8 mouse cellular contexts compared by ENCODE assay signal in the genomic region with DNA sequence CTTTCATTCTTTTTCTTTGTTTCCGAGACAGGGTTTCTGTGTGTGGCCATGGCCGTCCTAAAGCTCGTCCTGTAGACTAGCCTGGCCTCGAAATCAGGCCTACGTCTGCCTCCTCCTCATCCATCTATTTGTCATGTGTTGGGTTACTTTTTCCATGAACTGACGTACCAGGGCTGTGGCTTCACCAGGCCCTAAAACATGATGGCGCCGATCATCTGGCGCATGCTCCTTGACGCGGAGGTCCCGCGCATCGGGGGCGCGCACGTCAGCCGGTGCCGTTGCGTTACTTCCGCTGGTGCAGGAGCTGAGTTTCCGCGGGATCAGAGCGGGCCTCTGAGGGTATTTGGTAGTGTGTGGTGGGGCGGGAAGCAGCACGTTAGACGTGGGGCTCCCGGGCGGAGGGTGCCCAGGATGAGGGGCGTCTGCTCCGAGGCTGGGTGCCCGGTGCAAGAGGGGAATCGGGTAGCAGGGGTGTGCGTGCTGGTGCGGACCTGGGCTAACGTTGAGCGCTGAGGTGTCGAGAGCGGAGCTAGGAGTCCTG. TPM values are rescaled to one million over a fixed set of nuclear protein-coding genes. Genes with fewer than 3 reads are reported as not detected.
DNase-seq lines count a peak whose midpoint lies in the region; ATAC-seq and TF ChIP-seq lines count a peak whose summit lies in the region.
"Not testable (repeated sequence)": the region's sequence is repeated elsewhere in the genome, so short reads cannot be mapped to it uniquely, and the experiment has no call there.

Gon4l (plus strand) TSS at position 281 of the 541 bp plus-strand sequence.

- H3K4me3 ChIP-seq in E14TG2a.4 (replicated peaks; ENCODE audit: low read length) = peak within 1 kb of the TSS; percentile 76
- H3K4me3 ChIP-seq in forebrain, embryonic 11.5 days (ENCODE audit: low read depth, low read length) = peak within 1 kb of the TSS; percentile 30
- peak within 1 kb of the TSS; percentile 49 for H3K4me3 ChIP-seq in heart, embryonic 15.5 days
- peak within 1 kb of the TSS; percentile 24 for H3K4me3 ChIP-seq in kidney, postnatal 0 days (replicated peaks; ENCODE audit: low read depth, low read length)
- peak within 1 kb of the TSS; percentile 34 for H3K4me3 ChIP-seq in midbrain, embryonic 16.5 days (ENCODE audit: low read depth, low read length)
- H3K4me3 ChIP-seq in stomach, embryonic 15.5 days (replicated peaks) = peak within 1 kb of the TSS; percentile 42

- 0 out of 2 replicates have a peak within 1 kb of the TSS, but pooled peaks have one; percentile 50 for H3K27ac ChIP-seq in forebrain, embryonic 11.5 days (ENCODE audit: low read depth, low read length)
- H3K27ac ChIP-seq in heart, embryonic 15.5 days = peak within 1 kb of the TSS; percentile 69
- H3K27ac ChIP-seq in kidney, postnatal 0 days = peak within 1 kb of the TSS; percentile 57; the same call in 1 of the 2 replicates
- H3K27ac ChIP-seq in midbrain, embryonic 16.5 days (ENCODE audit: low read length) = peak within 1 kb of the TSS; percentile 85
- not testable (repeated sequence) for H3K27ac ChIP-seq in stomach, embryonic 15.5 days

- peaks cover 18% of the 10 kb centered on the region for H3K36me3 ChIP-seq in E14TG2a.4 (ENCODE audit: insufficient read depth, low read length)
- H3K36me3 ChIP-seq in forebrain, embryonic 11.5 days (ENCODE audit: control insufficient read depth, insufficient read depth, low read length); heart, embryonic 15.5 days; kidney, postnatal 0 days (ENCODE audit: insufficient read depth, low read length); midbrain, embryonic 16.5 days (ENCODE audit: control insufficient read depth, insufficient read depth, low read length); stomach, embryonic 15.5 days: not testable (repeated sequence)

- H3K4me2 ChIP-seq in forebrain, embryonic 11.5 days (ENCODE audit: low read depth, low read length, severe bottlenecking) = peak within 1 kb of the TSS; percentile 38; the same call in 1 of the 2 replicates
- H3K4me2 ChIP-seq in heart, embryonic 15.5 days = peak within 1 kb of the TSS; percentile 57
- H3K4me2 ChIP-seq in kidney, postnatal 0 days (ENCODE audit: low read length) = peak within 1 kb of the TSS; percentile 16; the same call in 1 of the 2 replicates
- H3K4me2 ChIP-seq in midbrain, embryonic 16.5 days (ENCODE audit: low read length) = peak within 1 kb of the TSS; percentile 47
- H3K4me2 ChIP-seq in stomach, embryonic 15.5 days = peak within 1 kb of the TSS; percentile 49

- H3K9me3 ChIP-seq in E14TG2a.4 (ENCODE audit: low read length); forebrain, embryonic 11.5 days (ENCODE audit: control insufficient read depth, low read length); heart, embryonic 15.5 days (replicated peaks); kidney, postnatal 0 days (replicated peaks; ENCODE audit: low read length); midbrain, embryonic 16.5 days (replicated peaks; ENCODE audit: control insufficient read depth, low read length, poor library complexity, severe bottlenecking); stomach, embryonic 15.5 days: not testable (repeated sequence)

- not testable (repeated sequence) for TF ChIP-seq CTCF in E14TG2a.4 (conservative IDR thresholded peaks at IDR 0.05; ENCODE audit: low read length); kidney, postnatal 0 days (IDR thresholded peaks at IDR 0.05; ENCODE audit: low read depth)

- DNase-seq in c-Kit-positive CD71-positive TER-119-positive erythroid progenitor cells, embryonic 14.5 days (ENCODE audit: low spot score) = peak; percentile 16
- peak; percentile 65 for DNase-seq in forebrain, embryonic 11.5 days (ENCODE audit: low spot score)
- peak; percentile 49 for DNase-seq in kidney, postnatal 0 days (ENCODE audit: low spot score)
- DNase-seq in liver = peak; percentile 13

- WGBS in forebrain, embryonic 11.5 days = 2% methylated on average over 22 of the region's 39 CpGs
- 3% methylated on average over 34 of the region's 39 CpGs for WGBS in heart, embryonic 15.5 days
- WGBS in kidney, postnatal 0 days = 3% methylated on average over 20 of the region's 39 CpGs
- 2% methylated on average over 24 of the region's 39 CpGs for WGBS in midbrain, embryonic 16.5 days
- 3% methylated on average over 30 of the region's 39 CpGs for WGBS in stomach, embryonic 15.5 days

- ATAC-seq in forebrain, embryonic 11.5 days (replicated peaks; ENCODE audit: low FRiP score) = peak; percentile 40
- ATAC-seq in heart, embryonic 15.5 days (replicated peaks; ENCODE audit: insufficient number of reproducible peaks, insufficient read depth, low FRiP score, low read depth) = peak; percentile 56; the same call in 1 of the 2 replicates
- peak; percentile 77 for ATAC-seq in kidney, postnatal 0 days (replicated peaks; ENCODE audit: low FRiP score, low read depth)
- peak; percentile 46 for ATAC-seq in midbrain, embryonic 16.5 days
- peak; percentile 72 for ATAC-seq in stomach, embryonic 15.5 days (ENCODE audit: insufficient read depth, low FRiP score, low read depth)

- not testable (repeated sequence) for H3K27me3 ChIP-seq in E14TG2a.4 (ENCODE audit: insufficient read depth, low read length); forebrain, embryonic 11.5 days (ENCODE audit: control insufficient read depth, insufficient read depth, low read length); heart, embryonic 15.5 days; kidney, postnatal 0 days (ENCODE audit: insufficient read depth, low read length); midbrain, embryonic 16.5 days (ENCODE audit: control insufficient read depth, insufficient read depth, low read depth, low read length); stomach, embryonic 15.5 days (replicated peaks)

- H3K4me1 ChIP-seq in E14TG2a.4 (replicated peaks; ENCODE audit: low read depth, low read length); forebrain, embryonic 11.5 days (replicated peaks; ENCODE audit: control insufficient read depth, insufficient read depth, low read length); heart, embryonic 15.5 days (replicated peaks); kidney, postnatal 0 days (replicated peaks; ENCODE audit: insufficient read depth, low read length); midbrain, embryonic 16.5 days (ENCODE audit: control insufficient read depth, insufficient read depth, low read length); stomach, embryonic 15.5 days: not testable (repeated sequence)

- peak within 1 kb of the TSS; percentile 35; the same call in 1 of the 2 replicates for H3K9ac ChIP-seq in forebrain, embryonic 11.5 days (ENCODE audit: low read length)
- H3K9ac ChIP-seq in heart, embryonic 15.5 days; kidney, postnatal 0 days (ENCODE audit: low read depth, low read length); stomach, embryonic 15.5 days: not testable (repeated sequence)
- H3K9ac ChIP-seq in midbrain, embryonic 16.5 days (ENCODE audit: low read depth, low read length) = peak within 1 kb of the TSS; percentile 50; the same call in 1 of the 2 replicates

RNA-seq across cellular contexts. Expression of gene Gon4l, which starts in this region (rescaled TPM):
- 22.0 and 24.1 TPM in 2 replicates for polyA plus RNA-seq in forebrain, embryonic 11.5 days (2014; fragmentation: Nextera tagmentation; extraction: Ambion mirVana)
- polyA plus RNA-seq in heart, embryonic 15.5 days (2015; fragmentation: Nextera tagmentation; extraction: Ambion mirVana) = 6.0 and 7.4 TPM in 2 replicates
- 5.9 and 6.0 TPM in 2 replicates for polyA plus RNA-seq in kidney, postnatal 0 days (2015; fragmentation: Nextera tagmentation; extraction: Ambion mirVana)
- polyA plus RNA-seq in midbrain, embryonic 16.5 days (2015; fragmentation: Nextera tagmentation; extraction: Ambion mirVana) = 13.7 and 14.2 TPM in 2 replicates
- polyA plus RNA-seq in stomach, embryonic 15.5 days (2015; fragmentation: Nextera tagmentation; extraction: Ambion mirVana) = 8.6 and 9.3 TPM in 2 replicates

Comparison
In these comparisons a context has a peak if more than half of its experiments do, and no peak if none do; other contexts are left out.
1. H3K4me3 ChIP-seq: peak in every context shown above with its lines; median percentile 76 in E14TG2a.4; 49 in heart, embryonic 15.5 days; 42 in stomach, embryonic 15.5 days; 34 in midbrain, embryonic 16.5 days; 30 in forebrain, embryonic 11.5 days; 24 in kidney, postnatal 0 days.
2. DNase-seq: peak in every context shown above with its lines; median percentile 65 in forebrain, embryonic 11.5 days; 49 in kidney, postnatal 0 days; 16 in c-Kit-positive CD71-positive TER-119-positive erythroid progenitor cells, embryonic 14.5 days; 13 in liver.